Mouse (Mus musculus) frontal cortex, adult (tissue): Measurements from ENCODE around the gene Smim6.
A peak's percentile ranks its signal among the peaks of the same experiment; 100 is the strongest.

ENCODE experiments used
- ATAC-seq: cut with Nextera tagmentation; 2 replicates; pipeline ENCODE4 v1.9.2; 2017; ENCODE audit warnings: mild to moderate bottlenecking, moderate library complexity, mixed read lengths; ENCODE audit not compliant: low TSS enrichment

Gene Smim6

GRCm38 (mm10) chr11:115911632-115912376, at the start of gene Smim6:
Gene Smim6 (plus strand): TSS chr11:115912017.
- ATAC-seq, result no peak

GRCm38 (mm10) chr11:115863895-115864294, 47.9 kb upstream of the Smim6 start:
- ATAC-seq, result no peak

- no peak for ATAC-seq
Observed at GRCm38 (mm10) chr11:115869393-115869792, 42.4 kb upstream of the Smim6 start.

GRCm38 (mm10) chr11:115872437-115872836, 39.4 kb upstream of the Smim6 start:
- no peak for ATAC-seq

GRCm38 (mm10) chr11:115875935-115876334, 35.9 kb upstream of the Smim6 start:
- ATAC-seq, result no peak

GRCm38 (mm10) chr11:115876438-115876837, 35.4 kb upstream of the Smim6 start:
- no peak for ATAC-seq

- ATAC-seq, result no peak
Observed at GRCm38 (mm10) chr11:115877174-115877755, 34.6 kb upstream of the Smim6 start.

- ATAC-seq, result no peak
Observed at GRCm38 (mm10) chr11:115878071-115878470, 33.7 kb upstream of the Smim6 start.

- no peak for ATAC-seq
Observed at GRCm38 (mm10) chr11:115881002-115881401, 30.8 kb upstream of the Smim6 start.

GRCm38 (mm10) chr11:115883251-115883650, 28.6 kb upstream of the Smim6 start:
- ATAC-seq, result no peak

- no peak for ATAC-seq
Observed at GRCm38 (mm10) chr11:115884361-115884760, 27.5 kb upstream of the Smim6 start.

GRCm38 (mm10) chr11:115885281-115885680, 26.5 kb upstream of the Smim6 start:
- ATAC-seq, result no peak

GRCm38 (mm10) chr11:115886446-115886845, 25.4 kb upstream of the Smim6 start:
- ATAC-seq, result no peak

GRCm38 (mm10) chr11:115888020-115888419, 23.8 kb upstream of the Smim6 start:
- no peak for ATAC-seq

GRCm38 (mm10) chr11:115889159-115889558, 22.7 kb upstream of the Smim6 start:
- no peak for ATAC-seq

GRCm38 (mm10) chr11:115892213-115892612, 19.6 kb upstream of the Smim6 start:
- no peak for ATAC-seq

GRCm38 (mm10) chr11:115893071-115893470, 18.7 kb upstream of the Smim6 start:
- no peak for ATAC-seq

- no peak for ATAC-seq
Observed at GRCm38 (mm10) chr11:115894755-115895520, 16.9 kb upstream of the Smim6 start.

GRCm38 (mm10) chr11:115898446-115898845, 13.4 kb upstream of the Smim6 start:
- no peak for ATAC-seq

GRCm38 (mm10) chr11:115898886-115899285, 12.9 kb upstream of the Smim6 start:
- peak; percentile 69 for ATAC-seq

- no peak for ATAC-seq
Observed at GRCm38 (mm10) chr11:115899486-115900266, 12.1 kb upstream of the Smim6 start, which contains the start of gene Smim5. Gene Smim5 (plus strand): TSS chr11:115899966.
